Mouse (Mus musculus) heart, adult 2 months (tissue): Measurements from ENCODE around the gene Reep6.

ENCODE experiments used
- CTCF ChIP-seq: fragments of 200-600 bp; IDR thresholded peaks from 2 replicates; pipeline ENCODE4 v1.8.1; 2022; ENCODE audit warnings: antibody characterized with exemption, mild to moderate bottlenecking, moderate library complexity
- POLR2A ChIP-seq: fragments of 200-500 bp; IDR thresholded peaks from 2 replicates; pipeline ENCODE4 v1.6.1; 2011; ENCODE audit warnings: mild to moderate bottlenecking, low read depth, low read length, control low read depth; ENCODE audit not compliant: insufficient read depth

GRCm38 (mm10) chr10:80288657-80289056 is 41.1 kb upstream of the Reep6 start:
- TF ChIP-seq POLR2A = no peak
- peak; percentile 35 for TF ChIP-seq CTCF
